Mouse (Mus musculus): ENCODE measurements at regions not wholly inside any gene's neighbourhood (a gene's known extent, or its start where the extent isn't known, plus 50 kb on each side); places are given as distances from the start of the nearest gene placed in this dataset.

DNA sequence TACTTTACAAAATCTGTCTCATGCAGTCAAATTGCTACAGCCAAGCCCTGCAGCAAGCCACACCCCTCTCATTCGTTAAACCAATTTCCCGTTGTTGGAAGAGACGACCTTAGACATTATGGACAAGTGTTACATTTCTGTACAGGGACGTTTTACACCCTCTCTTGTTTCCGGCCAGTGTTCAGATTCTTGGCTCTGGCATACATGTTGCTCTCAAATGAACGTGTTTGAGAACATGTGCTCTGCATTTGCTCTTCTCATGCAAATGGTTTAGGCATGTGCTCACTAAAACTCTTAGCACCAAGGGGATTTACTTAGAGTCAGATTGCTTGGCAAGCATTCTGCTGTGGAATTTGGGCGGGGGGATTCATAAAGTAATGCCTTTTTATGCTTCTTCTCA is 161.7 kb upstream of the Tas2r134 start:
- H3K36me3 ChIP-seq (ENCODE audit: control insufficient read depth, insufficient read depth) = no peaks in the 10 kb centered on the region
- no peak overlapping the region for H3ac ChIP-seq (ENCODE audit: control insufficient read depth, insufficient read length, low read depth)
- H3K79me2 ChIP-seq (ENCODE audit: control insufficient read depth, insufficient read depth) = no peaks in the 10 kb centered on the region
- no peaks in the 10 kb centered on the region for H3K79me3 ChIP-seq (ENCODE audit: low read depth)
- no peaks in the 10 kb centered on the region for H3K27me3 ChIP-seq (ENCODE audit: control insufficient read depth, insufficient read depth, insufficient read length)
- no peak for TF ChIP-seq MYOG (IDR thresholded peaks at IDR 0.05; ENCODE audit: control insufficient read depth, extremely low read depth, insufficient read length)
- no peak for TF ChIP-seq CEBPB (IDR thresholded peaks at IDR 0.05; ENCODE audit: low read depth)
- no peak for TF ChIP-seq MYOD1 (IDR thresholded peaks at IDR 0.05; ENCODE audit: control insufficient read depth, insufficient read length, low read depth)
- no peak overlapping the region for H3K4me3 ChIP-seq (ENCODE audit: insufficient read depth, poor library complexity, severe bottlenecking)

DNA sequence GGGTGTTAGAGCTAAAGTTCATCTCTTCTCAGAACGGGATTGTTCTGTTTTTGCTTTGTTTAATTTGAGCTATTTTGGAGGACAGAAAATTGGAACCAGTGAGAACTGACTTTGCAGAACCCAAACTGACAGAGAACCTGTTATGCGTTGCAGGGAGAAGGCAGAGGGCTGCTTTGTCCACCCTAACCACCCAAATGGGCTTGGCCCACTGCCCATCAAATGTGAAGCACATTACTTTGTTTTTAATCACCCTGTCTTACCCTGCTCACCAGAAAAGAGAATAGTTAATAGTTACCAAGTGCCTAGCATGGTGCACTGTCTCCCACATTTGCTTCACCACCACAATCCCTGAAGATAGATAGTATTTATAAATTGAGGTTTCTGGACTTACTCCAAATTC is 163.0 kb upstream of the Tas2r134 start:
- Histone ChIP-seq H3K27me3 (ENCODE audit: control insufficient read depth, insufficient read depth, insufficient read length) (no peaks in the 10 kb centered on the region), H3K79me2 (ENCODE audit: control insufficient read depth, insufficient read depth) (no peaks in the 10 kb centered on the region), H3K36me3 (ENCODE audit: control insufficient read depth, insufficient read depth) (no peaks in the 10 kb centered on the region), H3K4me3 (ENCODE audit: insufficient read depth, poor library complexity, severe bottlenecking) (no peak overlapping the region), H3K79me3 (ENCODE audit: low read depth) (no peaks in the 10 kb centered on the region), H3ac (ENCODE audit: control insufficient read depth, insufficient read length, low read depth) (no peak overlapping the region)
- TF ChIP-seq MYOG (IDR thresholded peaks at IDR 0.05; ENCODE audit: control insufficient read depth, extremely low read depth, insufficient read length) (no peak), USF1 (IDR thresholded peaks at IDR 0.05; ENCODE audit: low read depth) (no peak), CEBPB (IDR thresholded peaks at IDR 0.05; ENCODE audit: low read depth) (no peak), MYOD1 (IDR thresholded peaks at IDR 0.05; ENCODE audit: control insufficient read depth, insufficient read length, low read depth) (no peak), CTCF (IDR thresholded peaks at IDR 0.05; ENCODE audit: control insufficient read depth, insufficient read depth, insufficient read length) (no peak), FOSL1 (IDR thresholded peaks at IDR 0.05; ENCODE audit: insufficient read depth, low read length, poor library complexity, severe bottlenecking) (no peak), MAX (IDR thresholded peaks at IDR 0.05) (no peak)

GRCm38 (mm10) chr2:51460896-51461295 is 166.4 kb upstream of the Tas2r134 start:
- H3K79me3 ChIP-seq (ENCODE audit: low read depth) = no peaks in the 10 kb centered on the region
- no peak overlapping the region for H3ac ChIP-seq (ENCODE audit: control insufficient read depth, insufficient read length, low read depth)
- TF ChIP-seq USF1 (IDR thresholded peaks at IDR 0.05; ENCODE audit: low read depth) (no peak), MYOD1 (IDR thresholded peaks at IDR 0.05; ENCODE audit: control insufficient read depth, insufficient read length, low read depth) (no peak), MAX (IDR thresholded peaks at IDR 0.05) (no peak), FOSL1 (IDR thresholded peaks at IDR 0.05; ENCODE audit: insufficient read depth, low read length, poor library complexity, severe bottlenecking) (no peak), MYOG (IDR thresholded peaks at IDR 0.05; ENCODE audit: control insufficient read depth, extremely low read depth, insufficient read length) (no peak), CTCF (IDR thresholded peaks at IDR 0.05; ENCODE audit: control insufficient read depth, insufficient read depth, insufficient read length) (no peak)
- H3K4me3 ChIP-seq (ENCODE audit: insufficient read depth, poor library complexity, severe bottlenecking) = no peak overlapping the region
- H3K36me3 ChIP-seq (ENCODE audit: control insufficient read depth, insufficient read depth) = no peaks in the 10 kb centered on the region
- H3K27me3 ChIP-seq (ENCODE audit: control insufficient read depth, insufficient read depth, insufficient read length) = no peaks in the 10 kb centered on the region
- H3K79me2 ChIP-seq (ENCODE audit: control insufficient read depth, insufficient read depth) = no peaks in the 10 kb centered on the region

GRCm38 (mm10) chr2:51459486-51459885 is 167.8 kb upstream of the Tas2r134 start:
- no peaks in the 10 kb centered on the region for H3K79me3 ChIP-seq (ENCODE audit: low read depth)
- H3K27me3 ChIP-seq (ENCODE audit: control insufficient read depth, insufficient read depth, insufficient read length) = no peaks in the 10 kb centered on the region
- no peak for TF ChIP-seq FOSL1 (IDR thresholded peaks at IDR 0.05; ENCODE audit: insufficient read depth, low read length, poor library complexity, severe bottlenecking)
- TF ChIP-seq MYOD1 (IDR thresholded peaks at IDR 0.05; ENCODE audit: control insufficient read depth, insufficient read length, low read depth) = no peak
- no peak for TF ChIP-seq MYOG (IDR thresholded peaks at IDR 0.05; ENCODE audit: control insufficient read depth, extremely low read depth, insufficient read length)
- no peak for TF ChIP-seq CTCF (IDR thresholded peaks at IDR 0.05; ENCODE audit: control insufficient read depth, insufficient read depth, insufficient read length)
- TF ChIP-seq MAX (IDR thresholded peaks at IDR 0.05) = no peak
- no peak for TF ChIP-seq CEBPB (IDR thresholded peaks at IDR 0.05; ENCODE audit: low read depth)
- TF ChIP-seq USF1 (IDR thresholded peaks at IDR 0.05; ENCODE audit: low read depth) = no peak
- H3K4me3 ChIP-seq (ENCODE audit: insufficient read depth, poor library complexity, severe bottlenecking) = no peak overlapping the region
- no peaks in the 10 kb centered on the region for H3K79me2 ChIP-seq (ENCODE audit: control insufficient read depth, insufficient read depth)
- no peak overlapping the region for H3ac ChIP-seq (ENCODE audit: control insufficient read depth, insufficient read length, low read depth)
- H3K36me3 ChIP-seq (ENCODE audit: control insufficient read depth, insufficient read depth) = no peaks in the 10 kb centered on the region

DNA sequence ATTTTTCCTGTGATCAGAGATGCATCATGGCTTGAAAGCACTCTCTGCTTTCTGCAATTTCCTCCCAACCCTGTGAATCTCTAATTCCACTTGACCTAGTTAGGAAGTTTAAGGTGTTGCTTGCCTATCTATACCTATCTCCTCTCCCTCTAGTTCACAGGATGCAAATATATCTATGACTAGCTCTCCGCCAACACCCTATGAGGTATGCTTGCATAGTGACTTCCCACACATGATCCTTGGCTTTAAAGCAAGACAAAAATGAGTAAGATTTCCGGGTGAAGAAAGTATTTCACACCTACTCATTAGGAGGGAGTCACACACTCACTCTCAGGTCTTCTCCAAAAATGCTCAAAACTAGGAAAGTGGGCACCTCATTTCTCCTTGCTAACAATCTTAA is 169.6 kb upstream of the Tas2r134 start:
- Histone ChIP-seq H3K4me3 (ENCODE audit: insufficient read depth, poor library complexity, severe bottlenecking) (no peak overlapping the region), H3K36me3 (ENCODE audit: control insufficient read depth, insufficient read depth) (no peaks in the 10 kb centered on the region), H3K27me3 (ENCODE audit: control insufficient read depth, insufficient read depth, insufficient read length) (no peaks in the 10 kb centered on the region), H3K79me3 (ENCODE audit: low read depth) (no peaks in the 10 kb centered on the region), H3ac (ENCODE audit: control insufficient read depth, insufficient read length, low read depth) (no peak overlapping the region), H3K79me2 (ENCODE audit: control insufficient read depth, insufficient read depth) (no peaks in the 10 kb centered on the region)
- TF ChIP-seq MAX (IDR thresholded peaks at IDR 0.05) (no peak), USF1 (IDR thresholded peaks at IDR 0.05; ENCODE audit: low read depth) (no peak), CTCF (IDR thresholded peaks at IDR 0.05; ENCODE audit: control insufficient read depth, insufficient read depth, insufficient read length) (no peak), CEBPB (IDR thresholded peaks at IDR 0.05; ENCODE audit: low read depth) (no peak), FOSL1 (IDR thresholded peaks at IDR 0.05; ENCODE audit: insufficient read depth, low read length, poor library complexity, severe bottlenecking) (no peak)

- TF ChIP-seq CTCF (IDR thresholded peaks at IDR 0.05; ENCODE audit: control insufficient read depth, insufficient read depth, insufficient read length) (no peak), CEBPB (IDR thresholded peaks at IDR 0.05; ENCODE audit: low read depth) (no peak), FOSL1 (IDR thresholded peaks at IDR 0.05; ENCODE audit: insufficient read depth, low read length, poor library complexity, severe bottlenecking) (no peak), MYOG (IDR thresholded peaks at IDR 0.05; ENCODE audit: control insufficient read depth, extremely low read depth, insufficient read length) (no peak), USF1 (IDR thresholded peaks at IDR 0.05; ENCODE audit: low read depth) (no peak)
- H3K36me3 ChIP-seq (ENCODE audit: control insufficient read depth, insufficient read depth) = no peaks in the 10 kb centered on the region
- H3K27me3 ChIP-seq (ENCODE audit: control insufficient read depth, insufficient read depth, insufficient read length) = no peaks in the 10 kb centered on the region
- no peak overlapping the region for H3K4me3 ChIP-seq (ENCODE audit: insufficient read depth, poor library complexity, severe bottlenecking)
- no peaks in the 10 kb centered on the region for H3K79me3 ChIP-seq (ENCODE audit: low read depth)
- no peaks in the 10 kb centered on the region for H3K79me2 ChIP-seq (ENCODE audit: control insufficient read depth, insufficient read depth)
- no peak overlapping the region for H3ac ChIP-seq (ENCODE audit: control insufficient read depth, insufficient read length, low read depth)
Measured at GRCm38 (mm10) chr2:51452816-51453215, 174.5 kb upstream of the Tas2r134 start.

All from C2C12 (cell line).